Mouse (Mus musculus): ENCODE measurements around the gene Gpr3.
A peak's percentile ranks its signal among the peaks of the same experiment; 100 is the strongest.

The Gpr3 gene

DNA sequence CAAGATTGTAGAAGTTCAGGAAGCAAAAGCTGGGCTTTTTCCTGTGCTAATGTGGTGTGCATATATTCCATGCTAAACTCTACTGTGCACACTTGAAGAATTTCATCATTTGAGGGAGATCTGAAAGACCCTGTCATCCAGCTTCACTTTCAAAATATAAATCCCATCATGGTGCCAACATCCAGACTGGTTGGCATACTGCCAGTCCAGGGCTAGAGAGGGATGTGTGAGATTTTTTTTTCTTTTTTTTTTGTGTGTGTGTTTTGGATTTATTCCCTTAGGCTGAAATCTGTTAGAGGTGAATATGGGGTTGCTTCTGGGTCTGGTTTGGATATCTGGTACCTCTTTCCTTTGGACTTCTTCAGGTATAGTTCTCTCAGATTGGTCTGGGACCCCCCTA, 41.7 kb downstream of the Gpr3 start:
- DNase-seq (ENCODE audit: low spot score in 2 of 2) = no peak

DNA sequence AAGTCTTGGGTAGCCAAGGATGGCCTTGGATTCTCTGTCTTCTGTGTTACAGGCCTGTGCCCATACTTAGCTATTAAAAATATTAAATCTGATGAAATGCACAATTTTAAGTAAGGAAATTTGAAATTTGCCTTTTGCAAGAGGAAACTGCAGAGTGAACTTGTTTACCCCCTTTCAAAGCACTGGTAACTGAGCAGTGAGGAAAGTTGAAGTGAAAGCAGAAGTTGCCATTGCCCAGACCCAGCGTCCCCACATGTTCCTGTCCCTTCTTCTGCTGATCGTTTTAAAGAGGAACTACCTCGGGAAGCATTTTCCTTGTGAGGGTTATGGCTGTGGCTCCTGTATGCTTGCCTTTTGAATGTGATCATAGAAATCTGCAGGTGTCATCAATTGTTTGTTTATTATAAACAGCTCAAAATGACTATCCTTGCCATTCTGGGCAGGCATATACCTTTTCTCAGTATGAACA, 42.2 kb downstream of the Gpr3 start:
- peak in 1 of 2 experiments; percentile 51 for DNase-seq (ENCODE audit: low spot score in 2 of 2)

DNA sequence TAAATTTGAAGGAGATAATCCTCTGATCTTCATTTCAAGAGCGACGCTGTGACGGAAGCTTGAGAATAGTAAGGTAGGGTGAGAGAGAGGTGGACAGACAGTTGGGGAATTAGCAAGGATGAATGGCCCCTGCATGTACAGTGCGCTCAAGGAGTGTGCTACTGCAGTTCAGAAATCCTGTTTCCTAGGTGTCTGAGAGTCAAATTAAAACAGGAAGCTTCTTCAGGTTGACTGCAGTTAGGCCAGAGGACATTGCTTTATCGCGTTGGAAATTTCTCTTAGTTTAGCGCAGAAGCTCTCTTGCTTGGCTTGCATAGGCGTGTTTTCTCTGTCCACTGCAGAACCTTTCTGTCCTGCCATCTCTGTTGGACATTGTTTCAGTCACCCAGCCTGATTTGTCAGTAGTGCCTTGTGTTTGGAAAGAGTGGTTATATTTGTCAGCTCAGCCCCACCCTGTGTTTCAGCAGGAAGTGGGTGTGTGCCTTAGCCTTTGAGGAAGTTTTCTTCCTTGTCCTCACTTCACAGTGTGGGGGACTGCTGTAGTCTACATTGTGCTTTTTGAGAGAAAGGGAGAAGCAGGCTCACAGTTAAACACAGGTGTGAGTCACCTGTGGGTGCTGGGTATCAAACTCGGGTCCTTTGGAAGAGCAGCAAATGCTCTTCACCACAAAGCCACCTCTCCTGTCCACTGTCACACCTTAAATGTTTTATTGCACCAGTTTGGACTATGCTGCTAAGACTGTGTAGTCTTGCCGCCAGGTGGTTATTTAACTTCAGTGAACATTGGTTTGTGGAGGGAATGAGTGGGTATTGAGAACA, 42.9 kb downstream of the Gpr3 start:
- DNase-seq (ENCODE audit: low spot score in 2 of 2) = peak; percentile 49 to 70

DNA sequence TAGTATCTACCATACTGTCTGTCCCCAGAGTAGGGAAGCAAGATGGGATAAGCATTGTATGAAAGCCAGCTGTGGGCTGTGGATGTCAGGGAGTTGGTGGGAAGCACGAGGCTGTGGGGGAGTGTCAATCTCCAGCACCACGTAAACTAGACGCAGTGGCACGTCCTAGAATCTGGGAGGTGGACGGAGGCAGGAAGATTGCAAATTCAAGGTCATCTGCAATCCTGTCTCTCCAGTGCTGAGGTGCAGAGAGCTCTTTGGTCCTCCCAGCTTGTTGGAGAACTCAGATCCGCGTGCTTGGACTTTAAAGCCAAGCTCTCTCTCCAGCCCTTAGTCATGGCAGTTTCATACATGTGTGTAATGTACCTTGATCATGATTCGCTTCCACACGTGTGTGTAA, 45.6 kb downstream of the Gpr3 start:
- no peak for DNase-seq (ENCODE audit: low spot score in 2 of 2)

DNA sequence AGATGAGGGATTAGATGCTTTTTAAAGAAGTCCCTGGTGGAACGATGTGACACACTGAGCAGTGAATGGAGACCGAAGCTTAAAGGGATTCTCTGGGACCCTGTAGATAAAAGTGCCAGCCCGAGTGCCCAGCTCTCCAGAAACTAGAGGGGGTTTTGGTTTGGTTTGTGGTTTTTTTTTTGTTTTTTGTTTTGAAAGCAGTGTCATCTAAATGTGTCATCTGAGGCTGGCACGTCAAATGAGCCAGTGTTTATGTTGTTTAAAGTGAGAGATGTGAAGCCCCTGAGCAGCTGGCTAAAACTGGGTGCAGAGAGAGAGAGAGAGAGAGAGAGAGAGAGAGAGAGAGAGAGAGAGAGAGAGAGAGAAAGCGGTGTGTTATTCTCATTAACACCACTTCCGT, 50.1 kb downstream of the Gpr3 start:
- no peak for DNase-seq (ENCODE audit: low spot score in 2 of 2)

DNA sequence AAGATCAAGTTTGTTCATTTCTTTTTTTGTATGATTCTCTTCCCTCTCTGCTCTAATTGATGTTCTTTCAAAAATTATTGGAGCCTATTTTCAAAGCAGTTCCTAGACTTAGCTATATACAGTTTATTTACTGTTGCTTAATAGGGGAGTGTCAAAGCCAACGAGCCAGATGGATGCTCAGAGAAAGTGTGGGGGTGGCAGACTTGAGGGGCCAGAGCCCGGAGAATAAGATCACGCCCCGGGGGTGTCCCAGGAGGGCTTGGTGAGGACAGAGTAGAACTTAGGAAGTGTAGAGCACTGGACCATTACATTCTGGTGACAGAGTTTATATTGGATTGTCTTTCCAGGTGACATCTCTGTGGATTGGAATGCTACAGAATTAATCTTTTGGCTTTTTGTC, 51.5 kb downstream of the Gpr3 start:
- DNase-seq (ENCODE audit: low spot score in 2 of 2) = no peak

DNA sequence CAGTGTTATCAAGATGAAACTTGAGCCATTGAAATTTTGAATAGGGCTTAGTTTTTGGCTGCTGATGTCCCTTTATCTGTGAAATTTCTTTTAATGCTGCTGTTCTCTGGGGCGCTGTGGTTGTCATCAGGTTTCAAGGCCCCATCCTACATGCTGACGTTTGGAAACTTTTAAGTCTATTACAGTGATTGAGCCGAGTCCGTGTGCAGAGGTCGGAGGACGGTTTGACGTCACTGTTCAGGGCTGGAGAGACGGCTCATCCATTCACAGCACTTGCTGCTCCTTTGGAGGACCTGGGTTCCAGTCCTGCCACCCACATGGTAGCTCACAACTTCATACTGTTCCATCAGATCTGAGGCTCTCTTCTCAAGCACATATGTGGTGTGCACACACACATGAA, 52.1 kb downstream of the Gpr3 start:
- no peak for DNase-seq (ENCODE audit: low spot score in 2 of 2)

DNA sequence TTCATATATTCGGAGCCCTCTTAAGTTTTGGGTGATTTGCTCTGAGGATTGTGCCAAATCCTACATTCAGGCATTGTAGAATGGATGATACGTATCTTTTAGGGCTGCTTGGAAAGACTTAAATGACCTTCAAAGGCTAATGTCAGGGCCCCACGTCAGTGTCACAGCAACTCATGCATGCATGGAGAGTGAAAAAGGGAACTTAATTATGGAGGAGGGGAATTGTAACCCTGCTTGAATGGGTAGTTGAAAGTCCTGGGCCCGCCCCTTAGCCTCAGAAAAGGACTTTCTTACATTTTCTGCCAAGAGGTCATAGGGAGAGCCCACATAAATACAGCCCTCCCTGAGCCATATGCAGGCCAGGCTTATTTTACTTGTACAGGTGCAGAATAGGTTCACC, 52.7 kb downstream of the Gpr3 start:
- DNase-seq (ENCODE audit: low spot score in 2 of 2) = no peak
